Mouse (Mus musculus) ES-E14 (cell line): ENCODE measurements around the gene Rpa1.

Experiments
- HCFC1 ChIP-seq: IDR thresholded peaks from 2 replicates; pipeline ENCODE4 v1.6.1; 2012; ENCODE audit warnings: low read length, inconsistent platforms, borderline replicate concordance; ENCODE audit not compliant: insufficient read depth
- ZNF384 ChIP-seq: IDR thresholded peaks from 2 replicates; pipeline ENCODE4 v1.6.1; 2012; ENCODE audit warnings: low read depth, low read length, inconsistent platforms

- TF ChIP-seq ZNF384 (no peak), HCFC1 (no peak)
Measured at GRCm38 (mm10) chr11:75347188-75347585, 937 bp downstream of the Rpa1 start.
